Mouse (Mus musculus): Measurements from ENCODE around the gene Foxm1.

DNA sequence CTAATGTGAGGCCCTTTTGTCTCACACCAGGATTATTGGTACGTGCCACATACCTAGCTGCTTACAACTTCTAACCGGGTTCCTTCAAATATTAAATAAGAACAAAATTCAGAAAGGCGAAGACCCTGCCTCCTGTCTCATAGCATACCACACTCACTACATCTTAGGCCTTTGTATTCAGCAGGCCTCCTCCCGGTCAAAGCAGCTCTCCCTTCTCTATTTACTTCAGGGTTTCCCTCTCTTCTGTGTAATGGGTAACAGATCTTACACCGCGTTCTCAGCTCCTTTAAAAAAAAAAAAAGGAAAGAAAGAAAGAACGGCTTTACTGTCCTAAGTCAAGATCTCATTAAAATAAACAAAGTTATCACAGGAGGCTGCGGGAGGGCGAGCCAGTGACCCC is 866 bp upstream of the Foxm1 start:
- TF ChIP-seq TAL1 (IDR thresholded peaks at IDR 0.05; ENCODE audit: low read length) (no peak), GATA1 (IDR thresholded peaks at IDR 0.05; ENCODE audit: low read length) (no peak)
